Mouse (Mus musculus) adrenal gland, adult (tissue): Measurements from ENCODE around the gene Eri3.

Experiments
- DNase-seq, 2 experiments: peaks; one replicate each; pipeline ENCODE4 v3.0.0; 2022 to 2023; ENCODE audit warnings: low spot score in 1 of 2; ENCODE audit not compliant: inconsistent age in 2 of 2

Eri3 gene

GRCm38 (mm10) chr4:117622270-117622669 lies 72.1 kb downstream of the Eri3 start:
- no peak for DNase-seq

DNA sequence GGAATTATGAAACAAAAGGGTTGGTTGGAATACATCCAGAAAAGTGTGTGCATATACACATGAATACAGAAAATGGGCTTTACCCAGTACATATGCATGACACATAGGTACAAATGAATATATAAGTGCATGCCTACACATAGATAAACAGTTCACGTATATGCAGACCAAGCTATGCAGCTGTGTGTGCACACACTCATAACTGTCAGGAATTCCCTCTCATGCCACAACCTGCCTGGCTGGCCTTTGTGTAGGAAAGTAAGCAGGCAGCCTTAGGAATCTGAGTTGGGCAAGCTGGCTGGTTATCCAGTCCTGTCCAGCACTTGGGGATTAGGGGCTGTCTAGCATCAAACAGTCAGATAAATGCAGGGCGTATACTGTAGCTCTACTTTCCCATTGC lies 72.9 kb downstream of the Eri3 start:
- peak; percentile 30 to 75 for DNase-seq

GRCm38 (mm10) chr4:117624660-117625059 lies 74.5 kb downstream of the Eri3 start:
- DNase-seq: peak in 1 of 2 experiments; percentile 46

- DNase-seq: no peak
These were observed 78.3 kb downstream of the Eri3 start for GRCm38 (mm10) chr4:117628464-117628863.

DNA sequence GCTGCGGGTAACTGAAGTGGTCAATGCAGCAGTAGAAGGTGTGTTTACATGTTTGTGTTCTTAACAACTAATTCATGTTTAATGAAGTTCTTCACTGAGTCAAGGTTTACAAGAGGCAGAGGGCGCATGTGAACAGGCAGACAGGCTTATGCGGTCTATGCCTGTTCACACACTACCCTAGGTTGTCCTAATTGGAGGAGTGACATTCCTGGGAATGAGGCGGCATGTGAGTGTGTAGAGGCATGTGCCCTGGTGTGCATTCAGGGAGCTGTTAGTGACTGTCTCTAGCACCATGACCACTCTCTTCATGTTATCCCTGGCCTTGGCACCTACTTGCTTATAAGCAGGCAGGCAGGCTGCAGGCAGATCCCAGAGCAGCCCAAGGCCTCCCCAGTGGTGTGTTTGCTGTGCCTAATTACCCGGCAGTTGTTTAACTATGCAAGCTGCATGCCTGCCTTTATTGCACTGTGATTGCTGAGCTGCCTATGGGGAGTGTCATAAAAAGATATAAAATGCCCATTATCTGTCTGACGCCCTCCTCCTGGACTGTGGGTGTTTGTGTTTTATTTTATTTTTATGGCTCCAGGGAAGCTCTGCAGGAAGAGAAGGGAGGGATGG lies 80.0 kb downstream of the Eri3 start:
- DNase-seq: no peak

DNA sequence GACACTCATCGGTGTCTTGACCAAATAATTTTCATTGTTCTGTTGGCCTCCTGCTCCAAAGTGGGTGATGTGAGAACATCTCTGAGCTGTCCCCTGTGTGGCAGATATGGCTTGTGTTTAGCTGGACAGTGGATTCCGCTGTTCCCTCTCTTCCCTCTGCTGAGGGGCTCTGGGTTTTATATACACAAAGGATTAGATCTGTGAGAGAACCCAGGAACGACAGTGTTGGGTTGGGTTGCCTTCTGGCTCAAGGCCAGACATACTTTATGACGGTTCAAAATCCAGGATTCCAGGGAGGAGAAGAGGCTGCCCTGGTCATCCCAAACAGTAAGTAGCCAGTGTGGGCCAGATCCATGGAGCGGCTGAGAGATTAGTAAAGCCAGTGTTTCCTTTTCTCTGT lies 83.4 kb downstream of the Eri3 start:
- no peak for DNase-seq

DNA sequence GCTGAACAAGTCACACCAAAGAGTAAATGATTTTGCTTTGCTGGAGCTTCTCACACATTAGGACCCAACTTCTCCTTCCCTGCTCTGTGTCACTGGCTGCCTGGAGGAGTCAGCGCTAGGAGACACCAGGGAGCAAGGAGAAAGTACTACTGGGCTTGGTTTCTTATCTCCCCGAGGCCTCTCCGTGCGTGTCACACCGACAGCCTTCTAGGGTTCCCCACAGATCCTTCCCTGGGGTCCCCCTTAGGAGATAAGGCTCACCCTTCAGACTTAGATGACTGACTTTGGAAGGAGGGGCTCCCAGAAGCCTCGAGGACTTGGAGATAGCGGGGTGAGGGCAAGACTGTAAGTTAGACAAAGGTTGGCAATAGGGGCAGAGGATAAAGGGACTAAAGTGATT lies 84.5 kb downstream of the Eri3 start:
- DNase-seq: no peak

- DNase-seq: no peak
These were observed 86.0 kb downstream of the Eri3 start for GRCm38 (mm10) chr4:117636152-117636551.

DNA sequence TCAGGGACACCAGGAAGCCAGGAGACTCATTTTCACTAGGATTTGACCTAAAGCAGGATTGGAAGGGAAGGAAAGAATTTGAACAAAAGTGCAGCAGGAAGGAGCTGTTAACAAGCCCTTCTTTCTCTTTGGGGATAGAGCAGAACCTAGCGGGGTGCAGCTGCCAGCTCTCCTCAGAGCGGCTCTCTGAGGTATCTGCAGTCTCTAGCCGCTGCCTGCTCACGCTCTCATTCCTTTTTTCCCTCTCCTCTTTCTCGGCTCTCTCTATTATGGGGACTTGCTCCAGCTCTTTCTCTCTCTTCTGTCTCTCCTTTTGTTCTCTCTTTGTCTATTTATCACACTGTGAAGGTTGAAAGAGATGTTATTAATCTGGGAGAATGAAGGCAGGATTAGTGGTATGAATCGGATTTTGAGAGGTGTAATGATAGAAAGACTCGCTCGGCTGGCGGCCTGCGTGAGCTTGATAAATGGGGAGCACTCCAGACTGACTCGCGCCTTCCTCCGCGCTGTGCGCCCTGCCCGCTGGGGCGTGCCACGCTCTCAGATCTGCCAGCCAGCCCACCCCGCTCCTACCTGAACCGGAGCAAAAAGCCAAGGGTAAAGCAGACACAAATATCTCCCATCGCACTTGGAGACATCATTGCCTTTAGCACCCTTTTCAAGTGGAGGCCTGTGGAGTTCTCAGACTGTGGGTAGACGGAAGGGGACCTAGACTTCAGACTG lies 86.9 kb downstream of the Eri3 start:
- no peak for DNase-seq

- DNase-seq: no peak
These were observed 90.9 kb downstream of the Eri3 start for GRCm38 (mm10) chr4:117640925-117641703.

DNA sequence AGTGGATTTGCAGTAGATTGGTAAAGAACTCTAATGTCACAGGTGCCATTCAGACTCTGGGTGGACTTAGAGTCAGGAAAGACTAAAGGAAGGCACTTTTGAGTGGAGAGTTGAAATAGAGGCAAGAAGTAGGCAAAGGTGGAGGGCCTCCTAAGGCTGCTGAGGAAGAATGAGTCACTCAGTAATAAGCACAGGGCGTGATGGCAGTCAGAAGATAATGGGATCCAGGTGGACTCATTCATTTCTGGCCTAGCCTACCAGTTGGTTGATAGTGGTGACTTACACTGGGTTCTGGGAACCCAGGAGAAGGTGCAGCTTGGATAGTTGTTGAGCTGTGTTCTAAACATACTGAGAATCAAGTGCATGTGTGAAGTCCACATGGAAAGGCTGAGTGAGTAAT lies 91.6 kb downstream of the Eri3 start:
- DNase-seq: no peak

GRCm38 (mm10) chr4:117645031-117645435 lies 94.9 kb downstream of the Eri3 start:
- DNase-seq: no peak

GRCm38 (mm10) chr4:117645859-117646258 lies 95.7 kb downstream of the Eri3 start:
- no peak for DNase-seq

DNA sequence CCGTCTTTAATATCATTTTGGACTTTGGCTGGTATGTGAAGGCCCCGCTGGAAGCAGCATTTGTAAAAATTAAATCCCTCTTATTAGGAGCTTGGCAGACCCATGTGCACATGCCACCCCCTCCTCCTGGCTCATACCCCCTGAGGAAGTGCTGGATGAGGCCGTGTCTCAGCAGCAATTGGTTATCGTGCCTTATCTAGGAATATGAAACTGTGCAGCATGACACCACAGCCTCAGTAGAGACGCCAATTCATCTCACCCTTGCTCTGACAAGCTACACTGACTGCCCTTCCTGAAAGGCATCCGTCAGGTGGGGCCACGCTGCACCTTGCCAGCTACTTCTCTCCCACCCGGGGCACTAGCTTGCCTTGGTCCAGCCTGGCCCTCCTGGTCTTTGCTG lies 96.3 kb downstream of the Eri3 start:
- DNase-seq: no peak

GRCm38 (mm10) chr4:117646926-117647755 lies 97.0 kb downstream of the Eri3 start:
- no peak for DNase-seq

- DNase-seq: peak in 1 of 2 experiments; percentile 54
These were observed 101.5 kb downstream of the Eri3 start for GRCm38 (mm10) chr4:117651626-117652101.

DNA sequence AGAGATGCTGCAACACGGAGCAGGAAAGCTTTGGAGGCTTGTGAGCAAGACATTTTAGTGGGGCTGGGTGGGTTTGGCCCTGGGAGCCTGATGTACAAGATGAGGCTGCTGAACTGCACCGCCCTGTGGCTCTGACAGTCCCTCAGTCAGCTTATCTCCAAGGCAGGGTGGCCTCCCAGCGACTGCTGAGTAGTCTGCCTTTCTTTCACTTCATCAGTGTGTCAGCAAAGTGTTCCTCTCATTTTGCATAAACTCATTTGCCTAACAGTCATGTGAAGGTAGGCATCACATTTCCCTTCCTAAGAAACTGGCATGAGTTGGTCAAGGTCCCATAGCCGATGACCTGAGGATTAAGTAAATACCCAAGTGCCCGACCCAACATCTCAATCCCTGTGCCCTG lies 102.6 kb downstream of the Eri3 start:
- no peak for DNase-seq

DNA sequence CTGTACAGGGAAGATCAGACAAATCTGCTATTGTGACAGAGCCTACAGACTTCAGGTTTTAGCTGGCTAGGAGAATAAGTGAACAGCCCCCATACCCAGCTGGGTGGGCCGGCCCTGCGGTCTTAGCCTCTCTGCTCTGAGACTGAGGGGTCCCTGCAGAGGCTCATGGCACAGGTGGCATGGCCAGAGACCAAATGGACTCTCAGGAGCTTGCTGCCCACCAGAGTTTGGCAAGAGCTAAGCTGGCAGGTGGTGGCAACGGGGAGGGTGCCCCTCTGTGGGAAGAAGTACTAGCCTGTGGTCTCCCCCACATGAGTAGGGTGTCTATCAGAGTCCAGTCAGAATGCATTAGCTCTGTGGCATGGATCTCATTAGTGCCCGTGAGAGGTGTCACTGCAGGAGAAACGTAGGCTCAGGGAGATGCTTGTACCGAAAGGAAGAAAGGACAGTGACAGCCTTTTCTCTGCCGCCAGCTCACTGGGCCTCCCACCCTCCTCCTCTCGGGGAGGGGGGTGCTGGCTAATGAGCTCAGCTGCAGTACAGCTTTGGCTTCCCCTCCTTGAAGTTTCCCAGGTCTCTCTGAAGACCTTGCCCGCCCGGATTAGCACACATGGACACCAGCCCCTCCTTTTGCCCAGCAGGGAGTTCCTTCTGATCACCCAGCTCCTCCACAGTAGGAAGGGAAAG lies 104.0 kb downstream of the Eri3 start:
- DNase-seq: no peak

GRCm38 (mm10) chr4:117654703-117655499 lies 104.7 kb downstream of the Eri3 start:
- DNase-seq: no peak

GRCm38 (mm10) chr4:117655500-117655863 lies 105.3 kb downstream of the Eri3 start:
- DNase-seq: no peak
